Mouse (Mus musculus): Measurements from ENCODE around the gene Aldh18a1. TPM values are rescaled to one million over a fixed set of nuclear protein-coding genes. Genes with fewer than 3 reads are reported as not detected.

Gene Aldh18a1
- polyA plus RNA-seq, 1 experiment from 2014 or later = 81.4 TPM

GRCm38 (mm10) chr19:40548796-40549515, 39.3 kb downstream of the Aldh18a1 start:
- no peak overlapping the region for H3K4me2 ChIP-seq
- 0 out of 2 replicates have a peak, but pooled peaks have one; percentile 19 for ATAC-seq
- no peaks in the 10 kb centered on the region for H3K27me3 ChIP-seq
- H3K36me3 ChIP-seq (ENCODE audit: poor library complexity, severe bottlenecking) = peaks cover 40% of the 10 kb centered on the region
- H3K4me3 ChIP-seq = no peak overlapping the region
- peaks cover 4% of the 10 kb centered on the region; the same call in 1 of the 2 replicates for H3K4me1 ChIP-seq
- H3K9ac ChIP-seq = no peak overlapping the region
- H3K27ac ChIP-seq = peak overlapping the region; percentile 31; the same call in 1 of the 2 replicates
- WGBS = 40% methylated on average over 5 of the region's 5 CpGs
- H3K9me3 ChIP-seq (replicated peaks) = no peaks in the 10 kb centered on the region

GRCm38 (mm10) chr19:40548386-40548785, 39.9 kb downstream of the Aldh18a1 start:
- Histone ChIP-seq H3K27me3 (no peaks in the 10 kb centered on the region), H3K4me3 (no peak overlapping the region), H3K27ac (no peak overlapping the region), H3K9me3 (replicated peaks) (no peaks in the 10 kb centered on the region), H3K9ac (no peak overlapping the region), H3K4me2 (no peak overlapping the region), H3K4me1 (peaks cover 4% of the 10 kb centered on the region; the same call in 1 of the 2 replicates), H3K36me3 (ENCODE audit: poor library complexity, severe bottlenecking) (peaks cover 34% of the 10 kb centered on the region)
- no peak for ATAC-seq
- WGBS = 80% methylated on average over 6 of the region's 6 CpGs

- H3K36me3 ChIP-seq (ENCODE audit: poor library complexity, severe bottlenecking) = no peaks in the 10 kb centered on the region
- ATAC-seq = peak; percentile 92
- no peak overlapping the region for H3K4me3 ChIP-seq
- H3K27me3 ChIP-seq = no peaks in the 10 kb centered on the region
- no peak overlapping the region for H3K27ac ChIP-seq
- peaks cover 4% of the 10 kb centered on the region; the same call in 1 of the 2 replicates for H3K4me1 ChIP-seq
- no peak overlapping the region for H3K4me2 ChIP-seq
- no peak overlapping the region for H3K9ac ChIP-seq
- 11% methylated on average over 3 of the region's 3 CpGs for WGBS
- H3K9me3 ChIP-seq (replicated peaks) = no peaks in the 10 kb centered on the region
Observed at GRCm38 (mm10) chr19:40544856-40545255, 43.4 kb downstream of the Aldh18a1 start.

GRCm38 (mm10) chr19:40542776-40543175, 45.5 kb downstream of the Aldh18a1 start:
- Histone ChIP-seq H3K4me3 (no peak overlapping the region), H3K4me1 (no peaks in the 10 kb centered on the region), H3K9me3 (replicated peaks) (no peaks in the 10 kb centered on the region), H3K27me3 (no peaks in the 10 kb centered on the region), H3K9ac (no peak overlapping the region), H3K4me2 (no peak overlapping the region), H3K27ac (no peak overlapping the region), H3K36me3 (ENCODE audit: poor library complexity, severe bottlenecking) (no peaks in the 10 kb centered on the region)
- 93% methylated on average over 7 of the region's 7 CpGs for WGBS
- no peak for ATAC-seq

- H3K27me3 ChIP-seq = no peaks in the 10 kb centered on the region
- H3K36me3 ChIP-seq (ENCODE audit: poor library complexity, severe bottlenecking) = no peaks in the 10 kb centered on the region
- no peak overlapping the region for H3K27ac ChIP-seq
- no peak overlapping the region for H3K4me2 ChIP-seq
- no peak for ATAC-seq
- no peaks in the 10 kb centered on the region for H3K4me1 ChIP-seq
- H3K9ac ChIP-seq = no peak overlapping the region
- H3K4me3 ChIP-seq = no peak overlapping the region
- WGBS = 93% methylated on average over 6 of the region's 6 CpGs
- no peaks in the 10 kb centered on the region for H3K9me3 ChIP-seq (replicated peaks)
Observed at GRCm38 (mm10) chr19:40536526-40536925, 51.7 kb downstream of the Aldh18a1 start.

GRCm38 (mm10) chr19:40532525-40532924, 55.7 kb downstream of the Aldh18a1 start:
- Histone ChIP-seq H3K4me2 (no peak overlapping the region), H3K27ac (no peak overlapping the region), H3K9me3 (replicated peaks) (no peaks in the 10 kb centered on the region), H3K36me3 (ENCODE audit: poor library complexity, severe bottlenecking) (no peaks in the 10 kb centered on the region), H3K27me3 (no peaks in the 10 kb centered on the region), H3K4me1 (no peaks in the 10 kb centered on the region), H3K4me3 (no peak overlapping the region), H3K9ac (no peak overlapping the region)
- ATAC-seq = no peak
- WGBS = 88% methylated on average over 5 of the region's 5 CpGs

- 93% methylated on average over 2 of the region's 2 CpGs for WGBS
- H3K27ac ChIP-seq = no peak overlapping the region
- no peaks in the 10 kb centered on the region for H3K4me1 ChIP-seq
- no peaks in the 10 kb centered on the region for H3K36me3 ChIP-seq (ENCODE audit: poor library complexity, severe bottlenecking)
- H3K27me3 ChIP-seq = no peaks in the 10 kb centered on the region
- H3K9me3 ChIP-seq (replicated peaks) = no peaks in the 10 kb centered on the region
- ATAC-seq = no peak
- no peak overlapping the region for H3K4me3 ChIP-seq
- no peak overlapping the region for H3K4me2 ChIP-seq
- no peak overlapping the region for H3K9ac ChIP-seq
Observed at GRCm38 (mm10) chr19:40530323-40530722, 57.9 kb downstream of the Aldh18a1 start.

GRCm38 (mm10) chr19:40528254-40528653, 60.0 kb downstream of the Aldh18a1 start:
- ATAC-seq = no peak
- no peaks in the 10 kb centered on the region for H3K36me3 ChIP-seq (ENCODE audit: poor library complexity, severe bottlenecking)
- H3K4me3 ChIP-seq = no peak overlapping the region
- H3K4me2 ChIP-seq = no peak overlapping the region
- H3K9ac ChIP-seq = no peak overlapping the region
- no peaks in the 10 kb centered on the region for H3K27me3 ChIP-seq
- no peak overlapping the region for H3K27ac ChIP-seq
- H3K9me3 ChIP-seq (replicated peaks) = no peaks in the 10 kb centered on the region
- no peaks in the 10 kb centered on the region for H3K4me1 ChIP-seq

- Histone ChIP-seq H3K9me3 (replicated peaks) (no peaks in the 10 kb centered on the region), H3K27me3 (no peaks in the 10 kb centered on the region), H3K4me2 (no peak overlapping the region), H3K9ac (no peak overlapping the region), H3K27ac (no peak overlapping the region), H3K4me1 (no peaks in the 10 kb centered on the region), H3K36me3 (ENCODE audit: poor library complexity, severe bottlenecking) (no peaks in the 10 kb centered on the region), H3K4me3 (no peak overlapping the region)
- no peak for ATAC-seq
- WGBS = 86% methylated on average over 9 of the region's 9 CpGs
Observed at GRCm38 (mm10) chr19:40526367-40527014, 61.8 kb downstream of the Aldh18a1 start.

GRCm38 (mm10) chr19:40523431-40524005, 64.7 kb downstream of the Aldh18a1 start:
- H3K4me1 ChIP-seq = no peaks in the 10 kb centered on the region
- no peak overlapping the region for H3K4me3 ChIP-seq
- WGBS = 52% methylated on average over 8 of the region's 8 CpGs
- no peak overlapping the region for H3K4me2 ChIP-seq
- H3K27ac ChIP-seq = no peak overlapping the region
- no peak for ATAC-seq
- H3K27me3 ChIP-seq = no peaks in the 10 kb centered on the region
- H3K36me3 ChIP-seq (ENCODE audit: poor library complexity, severe bottlenecking) = no peaks in the 10 kb centered on the region
- H3K9ac ChIP-seq = no peak overlapping the region
- no peaks in the 10 kb centered on the region for H3K9me3 ChIP-seq (replicated peaks)

- Histone ChIP-seq H3K27ac (no peak overlapping the region), H3K27me3 (no peaks in the 10 kb centered on the region), H3K9me3 (replicated peaks) (no peaks in the 10 kb centered on the region), H3K4me2 (no peak overlapping the region), H3K9ac (no peak overlapping the region), H3K4me1 (no peaks in the 10 kb centered on the region), H3K4me3 (no peak overlapping the region), H3K36me3 (ENCODE audit: poor library complexity, severe bottlenecking) (no peaks in the 10 kb centered on the region)
- ATAC-seq = no peak
- 91% methylated on average over 5 of the region's 5 CpGs for WGBS
Observed at GRCm38 (mm10) chr19:40520403-40520802, 67.9 kb downstream of the Aldh18a1 start.

- no peaks in the 10 kb centered on the region for H3K27me3 ChIP-seq
- no peaks in the 10 kb centered on the region for H3K36me3 ChIP-seq (ENCODE audit: poor library complexity, severe bottlenecking)
- H3K9me3 ChIP-seq (replicated peaks) = no peaks in the 10 kb centered on the region
- no peak overlapping the region for H3K27ac ChIP-seq
- ATAC-seq = no peak
- no peak overlapping the region for H3K9ac ChIP-seq
- H3K4me3 ChIP-seq = no peak overlapping the region
- WGBS = 79% methylated on average over 1 of the region's 1 CpGs
- H3K4me2 ChIP-seq = no peak overlapping the region
- H3K4me1 ChIP-seq = no peaks in the 10 kb centered on the region
Observed at GRCm38 (mm10) chr19:40518706-40519105, 69.6 kb downstream of the Aldh18a1 start.

Data from forebrain, embryonic 13.5 days (tissue).